Mouse (Mus musculus): ENCODE measurements around the gene Kank4.
"Not testable (repeated sequence)": the region's sequence is repeated elsewhere in the genome, so short reads cannot be mapped to it uniquely, and the experiment has no call there.

Gene Kank4

GRCm38 (mm10) chr4:98826701-98827100, 9.4 kb upstream of the Kank4 start:
- no peak for DNase-seq

DNA sequence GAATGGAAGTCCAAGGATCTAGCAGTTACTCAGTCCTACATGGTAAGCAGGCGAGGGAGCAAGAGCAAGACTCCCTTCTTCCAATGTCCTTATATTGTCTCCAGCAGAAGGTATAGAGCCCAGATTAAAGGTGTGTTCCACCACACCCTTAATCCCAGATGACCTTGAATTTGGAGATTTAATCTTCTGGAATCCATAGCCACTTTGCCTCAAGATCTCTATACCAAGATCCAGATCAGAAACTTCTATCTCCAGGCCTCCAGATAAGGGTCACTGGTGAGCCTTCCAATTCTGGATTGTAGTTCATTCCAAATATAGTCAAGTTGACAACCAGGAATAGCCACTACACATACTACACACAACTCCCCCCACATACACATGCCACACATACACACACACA, 6.4 kb upstream of the Kank4 start, which contains the start of gene I0C0044D17Rik:
I0C0044D17Rik (minus strand) TSS at position 101 of the 400 bp plus-strand sequence.
- not testable (repeated sequence) for DNase-seq

- no peak for DNase-seq
Measured at GRCm38 (mm10) chr4:98823047-98823446, 5.7 kb upstream of the Kank4 start.

- no peak for DNase-seq
Measured at GRCm38 (mm10) chr4:98822478-98822877, 5.1 kb upstream of the Kank4 start.

DNA sequence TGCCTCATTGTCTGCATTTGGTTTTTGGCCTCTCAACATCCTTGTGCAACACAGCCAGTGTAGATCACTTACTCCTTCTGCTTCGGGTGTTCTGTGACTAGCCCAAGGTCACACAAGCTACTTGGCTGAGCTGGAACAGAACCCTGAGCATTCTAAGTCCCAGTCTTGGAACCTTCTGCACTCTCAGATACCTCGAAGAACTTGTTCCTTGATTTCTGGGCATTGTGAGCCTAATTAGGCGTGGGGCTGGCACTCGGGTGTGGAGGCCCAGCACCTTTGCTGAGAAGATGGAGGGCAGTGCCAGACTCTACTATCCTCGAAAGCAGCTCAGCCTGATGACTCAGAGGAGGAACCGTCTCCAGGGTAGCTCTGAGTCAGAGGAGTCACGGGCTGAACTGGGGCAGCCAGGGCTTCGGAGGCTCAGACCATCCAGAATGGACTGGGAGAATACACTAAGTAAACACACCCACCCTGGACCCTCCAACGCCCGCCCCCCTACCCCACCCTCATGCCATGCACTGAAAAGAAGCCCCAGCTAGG, 1.9 kb upstream of the Kank4 start:
- no peak for DNase-seq

GRCm38 (mm10) chr4:98816807-98817183, 542 bp downstream of the Kank4 start:
- no peak for DNase-seq

- DNase-seq, result no peak
Measured at GRCm38 (mm10) chr4:98806306-98806705, 11.0 kb downstream of the Kank4 start.

DNA sequence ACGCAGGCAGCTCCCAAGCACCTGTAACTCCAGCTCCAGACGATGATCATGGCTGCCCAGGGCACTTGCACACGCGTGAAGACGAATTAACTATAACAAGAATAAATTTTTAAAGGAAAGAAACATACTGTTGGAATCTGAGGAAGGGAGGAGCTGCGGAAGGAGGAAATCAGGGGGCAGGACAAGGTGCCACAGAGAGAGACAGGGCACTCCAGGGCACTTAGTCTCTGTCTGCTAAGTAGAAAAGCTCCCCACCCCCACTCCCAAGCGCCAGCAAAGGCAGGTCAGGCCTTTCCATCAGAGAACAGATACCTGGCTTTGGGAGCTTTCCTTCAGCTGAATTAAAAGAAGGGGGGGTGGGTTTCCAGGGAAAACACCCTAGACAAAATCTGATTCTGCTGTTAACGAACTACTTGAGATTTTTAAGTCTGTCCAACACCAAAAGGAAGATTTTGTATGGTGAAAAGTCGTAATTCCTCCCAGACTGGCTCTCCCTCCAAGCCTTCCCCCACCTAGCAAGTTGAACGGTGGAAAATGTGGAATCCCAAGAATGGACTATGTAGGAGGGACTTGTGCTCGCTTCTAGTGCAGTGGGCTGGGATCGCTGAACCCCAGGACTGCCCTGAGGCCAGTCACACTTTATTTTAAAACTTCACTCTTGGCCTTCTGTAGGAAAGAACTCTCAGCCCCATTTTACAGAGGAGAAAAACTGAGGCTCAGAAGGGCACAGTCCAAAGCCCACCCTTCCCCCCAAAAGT, 11.9 kb downstream of the Kank4 start:
- DNase-seq, result no peak

DNA sequence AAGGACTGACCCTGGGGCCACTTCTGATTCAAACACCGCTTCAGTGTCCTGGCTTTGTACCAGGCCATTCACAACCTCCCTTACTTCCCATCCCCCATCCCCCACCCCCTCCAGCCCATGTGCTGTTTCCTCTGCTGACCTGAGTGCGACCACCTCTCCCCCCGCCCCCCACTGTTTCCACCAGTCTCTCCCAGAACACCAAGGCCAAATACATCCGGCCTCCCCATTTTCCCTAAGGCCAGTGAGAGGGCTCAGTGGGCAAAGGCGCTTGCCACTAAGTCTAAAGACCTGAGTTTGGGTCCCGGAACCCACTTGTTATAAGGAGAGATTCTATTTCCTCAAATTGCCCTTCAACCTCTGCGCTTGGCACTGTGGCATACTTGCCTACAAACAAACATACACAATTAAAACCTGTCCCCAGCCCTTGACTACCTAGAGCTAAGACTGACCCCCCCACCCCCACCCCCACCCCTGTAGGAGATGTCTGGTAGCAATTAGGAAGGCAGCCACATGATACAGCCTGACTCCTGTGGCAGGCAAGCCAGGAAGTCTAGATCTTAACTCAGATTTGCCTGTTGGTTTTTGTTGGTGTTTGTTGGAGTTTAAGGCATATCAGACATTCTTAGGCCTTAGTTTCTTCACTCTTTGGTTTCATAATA, 12.7 kb downstream of the Kank4 start:
- no peak for DNase-seq

GRCm38 (mm10) chr4:98801775-98802174, 15.6 kb downstream of the Kank4 start:
- DNase-seq, result no peak

GRCm38 (mm10) chr4:98800824-98801223, 16.5 kb downstream of the Kank4 start:
- DNase-seq, result no peak

DNA sequence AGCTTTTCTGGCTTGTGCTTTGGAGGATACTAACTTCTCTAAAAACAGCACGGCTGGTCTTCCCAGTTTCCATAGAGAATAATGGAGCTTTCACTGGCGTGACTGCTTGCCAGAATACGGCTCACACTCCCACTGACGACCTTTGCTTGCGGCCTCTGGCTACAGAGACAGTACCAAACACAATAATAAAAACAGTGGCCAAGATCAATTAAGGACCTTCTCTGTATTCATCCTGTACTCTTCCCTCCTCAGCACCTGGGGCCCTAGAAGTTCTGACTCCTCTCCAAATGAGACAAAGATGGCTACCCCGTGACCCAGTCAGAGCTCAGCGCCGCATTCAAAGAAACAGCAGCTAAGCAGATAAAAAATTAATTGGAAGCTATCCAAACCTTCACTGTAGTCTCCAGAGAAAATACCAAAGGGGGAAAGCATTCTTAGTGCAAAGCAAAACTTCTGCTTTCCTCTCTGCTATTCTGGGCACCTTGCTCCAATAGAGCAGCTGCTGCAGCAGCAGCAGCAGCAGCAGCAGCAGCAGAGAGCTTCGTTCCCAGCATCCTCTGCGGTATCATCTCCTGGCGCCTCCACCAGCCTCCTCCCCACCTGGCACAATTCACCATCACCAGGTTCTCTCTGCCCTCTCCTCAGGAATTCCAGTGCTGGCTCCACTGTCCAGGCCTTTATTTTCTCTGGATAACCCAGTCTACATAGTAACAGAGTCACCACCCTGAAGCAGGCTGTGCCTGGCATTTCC, 20.6 kb downstream of the Kank4 start:
- no peak for DNase-seq

DNA sequence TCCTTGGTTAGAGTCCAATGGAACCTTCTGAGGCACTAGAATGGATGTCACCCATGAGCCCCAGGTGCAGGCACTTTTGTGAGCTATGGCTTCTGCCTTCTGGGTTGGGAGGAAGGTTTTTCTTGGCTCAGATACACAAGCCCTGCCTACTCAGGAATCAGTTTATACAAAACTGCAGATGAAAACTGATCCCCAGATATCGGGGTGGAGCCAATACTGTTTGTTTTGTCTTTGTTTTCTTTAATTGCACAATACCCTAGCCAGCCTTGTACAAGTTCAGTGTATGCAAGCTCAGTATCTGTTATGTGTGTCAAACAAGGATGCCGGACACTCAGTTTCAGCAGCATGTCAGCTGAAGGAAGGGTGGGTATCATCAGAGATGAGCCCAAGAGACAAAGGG, 22.1 kb downstream of the Kank4 start:
- DNase-seq, result no peak

DNA sequence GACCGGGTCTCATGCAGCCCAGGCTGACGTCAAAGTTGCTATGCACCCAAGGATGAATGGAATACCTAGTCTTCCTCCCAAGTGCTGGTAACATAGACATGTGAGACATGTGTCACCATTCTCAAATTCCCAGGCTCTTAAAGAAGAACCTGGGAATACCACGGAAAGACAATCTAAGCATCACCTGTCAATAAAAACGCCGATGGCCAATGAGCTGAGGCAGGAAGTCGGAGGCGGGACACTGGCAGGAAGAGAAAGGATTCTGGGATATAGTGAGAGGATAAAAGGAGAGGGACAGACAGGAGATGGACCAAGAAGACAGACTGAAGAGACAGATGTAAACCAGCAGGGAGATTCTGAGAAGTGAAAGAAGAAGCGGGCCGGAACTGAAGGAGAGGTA, 23.9 kb downstream of the Kank4 start:
- DNase-seq, result no peak

GRCm38 (mm10) chr4:98790721-98791120, 26.6 kb downstream of the Kank4 start:
- DNase-seq, result no peak

DNA sequence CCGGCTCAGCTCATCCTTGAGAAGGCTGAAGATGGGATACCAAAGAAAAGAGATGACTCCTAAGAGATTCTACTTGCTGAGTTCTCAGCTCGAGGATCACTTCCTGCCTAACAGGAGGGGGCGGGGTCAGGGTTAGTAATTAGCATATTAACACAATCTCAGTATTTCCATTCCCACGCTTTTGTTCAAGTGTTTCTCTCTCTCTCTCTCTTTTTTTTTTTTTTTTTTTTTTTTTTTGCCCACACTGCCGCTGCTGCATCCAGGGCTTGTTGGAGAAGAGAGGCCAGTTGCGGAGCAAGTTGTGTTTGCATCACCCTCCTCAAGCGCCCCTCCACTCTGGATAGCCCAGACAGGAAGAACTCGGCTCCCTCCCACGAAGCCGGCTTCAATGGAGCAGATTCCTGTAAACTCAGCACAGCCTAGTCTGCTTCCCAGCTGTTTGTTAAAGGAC, 27.5 kb downstream of the Kank4 start:
- DNase-seq, result no peak

- DNase-seq, result no peak
Measured at GRCm38 (mm10) chr4:98789133-98789765, 28.1 kb downstream of the Kank4 start.

GRCm38 (mm10) chr4:98786281-98786680, 31.1 kb downstream of the Kank4 start:
- no peak for DNase-seq

DNA sequence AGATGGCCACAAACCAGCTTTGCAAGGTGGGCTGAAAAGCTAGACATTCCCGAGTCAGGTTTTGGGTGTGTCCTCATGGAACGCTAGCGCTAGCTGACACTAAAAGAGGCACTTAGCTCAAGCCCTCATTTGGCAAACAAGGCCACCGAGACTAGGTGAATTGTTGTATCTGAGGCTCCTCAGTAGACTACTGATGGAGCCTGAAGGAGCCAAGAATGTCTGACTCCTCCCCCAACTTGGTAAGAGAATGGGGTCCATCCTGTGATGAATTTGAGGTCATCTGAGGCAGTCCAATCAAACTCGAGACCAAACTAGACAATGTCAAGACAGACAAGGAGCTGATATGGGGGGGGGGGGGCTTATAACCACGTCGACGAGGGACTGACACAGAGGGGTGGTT, 31.5 kb downstream of the Kank4 start:
- no peak for DNase-seq

DNA sequence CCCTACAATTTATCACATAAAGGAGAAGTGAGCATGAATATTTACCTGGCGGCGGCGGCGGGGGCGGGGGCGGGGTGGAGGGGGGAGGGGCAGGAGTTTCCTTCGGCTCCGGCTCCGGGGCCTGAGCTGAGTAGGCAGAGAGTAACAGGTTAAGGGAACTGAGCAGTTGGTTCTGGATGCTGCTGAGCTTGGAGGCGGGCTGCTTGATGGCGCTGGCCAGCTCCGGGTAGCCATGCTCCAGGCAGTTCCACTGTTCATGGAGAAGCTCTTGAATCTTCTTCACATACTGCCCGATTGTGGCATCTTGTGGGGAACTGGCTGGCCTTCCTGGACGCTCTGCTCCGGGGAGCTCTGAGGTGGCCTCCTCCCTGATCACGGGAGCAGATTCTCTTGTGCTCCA, 39.1 kb downstream of the Kank4 start:
- DNase-seq, result no peak

- no peak for DNase-seq
Measured at GRCm38 (mm10) chr4:98777464-98777863, 39.9 kb downstream of the Kank4 start.

- no peak for DNase-seq
Measured at GRCm38 (mm10) chr4:98776721-98777427, 40.5 kb downstream of the Kank4 start.

Measured in thymus, postnatal 25 days (tissue).